Mouse (Mus musculus) cerebellum, adult 8-10 months (tissue): ENCODE results near the gene Cachd1.

ENCODE experiments used
- DNase-seq: peaks from one replicate; pipeline ENCODE4 v3.0.0; 2022

Gene Cachd1

GRCm38 (mm10) chr4:100793147-100793546 is 16.7 kb downstream of the Cachd1 start:
- DNase-seq = no peak

GRCm38 (mm10) chr4:100795523-100795922 is 19.0 kb downstream of the Cachd1 start:
- DNase-seq = no peak

- no peak for DNase-seq
Observed at GRCm38 (mm10) chr4:100800730-100801442, 24.4 kb downstream of the Cachd1 start.

GRCm38 (mm10) chr4:100801443-100801786 is 24.9 kb downstream of the Cachd1 start:
- DNase-seq = no peak

- no peak for DNase-seq
Observed at GRCm38 (mm10) chr4:100811057-100811695, 34.7 kb downstream of the Cachd1 start.

- no peak for DNase-seq
Observed at GRCm38 (mm10) chr4:100811802-100812510, 35.5 kb downstream of the Cachd1 start.

GRCm38 (mm10) chr4:100813767-100814461 is 37.4 kb downstream of the Cachd1 start:
- DNase-seq = no peak

- no peak for DNase-seq
Observed at GRCm38 (mm10) chr4:100819238-100819637, 42.8 kb downstream of the Cachd1 start.

GRCm38 (mm10) chr4:100822526-100822925 is 46.1 kb downstream of the Cachd1 start:
- no peak for DNase-seq

- no peak for DNase-seq
Observed at GRCm38 (mm10) chr4:100827374-100827773, 50.9 kb downstream of the Cachd1 start.

- DNase-seq = no peak
Observed at GRCm38 (mm10) chr4:100828737-100829136, 52.3 kb downstream of the Cachd1 start.

- no peak for DNase-seq
Observed at GRCm38 (mm10) chr4:100837205-100837604, 60.7 kb downstream of the Cachd1 start.

- no peak for DNase-seq
Observed at GRCm38 (mm10) chr4:100842629-100843028, 66.2 kb downstream of the Cachd1 start.

- no peak for DNase-seq
Observed at GRCm38 (mm10) chr4:100843119-100843518, 66.6 kb downstream of the Cachd1 start.

- DNase-seq = no peak
Observed at GRCm38 (mm10) chr4:100850846-100851495, 74.5 kb downstream of the Cachd1 start.

GRCm38 (mm10) chr4:100852448-100852847 is 76.0 kb downstream of the Cachd1 start:
- DNase-seq = no peak

- DNase-seq = no peak
Observed at GRCm38 (mm10) chr4:100853426-100853825, 77.0 kb downstream of the Cachd1 start.

- DNase-seq = no peak
Observed at GRCm38 (mm10) chr4:100855373-100855772, 78.9 kb downstream of the Cachd1 start.

- no peak for DNase-seq
Observed at GRCm38 (mm10) chr4:100857411-100857869, 81.0 kb downstream of the Cachd1 start.

GRCm38 (mm10) chr4:100863861-100864428 is 87.5 kb downstream of the Cachd1 start:
- DNase-seq = no peak

GRCm38 (mm10) chr4:100865423-100865822 is 88.9 kb downstream of the Cachd1 start:
- DNase-seq = no peak

- no peak for DNase-seq
Observed at GRCm38 (mm10) chr4:100865962-100866703, 89.7 kb downstream of the Cachd1 start.
